Mouse (Mus musculus) cortical plate, adult 2 months (tissue): ENCODE data around the gene Loxl3. TPM values are rescaled to one million over a fixed set of nuclear protein-coding genes. Genes with fewer than 3 reads are reported as not detected.

Experiments
- H3K27ac ChIP-seq: fragments of 200-500 bp; 2 replicates; pipeline ENCODE4 v1.5.1; 2012; ENCODE audit warnings: low read length, control low read depth, inconsistent platforms; ENCODE audit not compliant: insufficient read depth
- H3K4me1 ChIP-seq: fragments of 200-500 bp; 2 replicates; pipeline ENCODE4 v1.6.1; 2011; ENCODE audit warnings: low read length; ENCODE audit not compliant: control insufficient read depth, insufficient read depth
- H3K4me3 ChIP-seq: fragments of 200-500 bp; 2 replicates; pipeline ENCODE4 v1.5.1; 2011; ENCODE audit warnings: mild to moderate bottlenecking, low read length, control low read depth; ENCODE audit not compliant: insufficient read depth
- CTCF ChIP-seq: fragments of 200-500 bp; IDR thresholded peaks from 2 replicates; pipeline ENCODE4 v1.5.1; 2011; ENCODE audit warnings: mild to moderate bottlenecking, control low read depth, low read length; ENCODE audit not compliant: insufficient read depth; ENCODE audit errors: extremely low read depth
- POLR2A ChIP-seq: fragments of 200-500 bp; IDR thresholded peaks from 2 replicates; pipeline ENCODE4 v1.6.1; 2011; ENCODE audit warnings: mild to moderate bottlenecking, low read length, control low read depth; ENCODE audit not compliant: insufficient read depth; ENCODE audit errors: extremely low read depth
- polyA plus RNA-seq: library from polyadenylated mRNA; depleted of rRNA; stranded (reverse); fragments of >200 nt; gene quantifications from 2 replicates; pipeline ENCODE4 v1.2.3, GENCODE M21; 2012

Loxl3 gene
- polyA plus RNA-seq, 1 experiment: 4.9 TPM

GRCm38 (mm10) chr6:83043561-83043960 lies 9.6 kb downstream of the Loxl3 start:
- TF ChIP-seq CTCF (no peak), POLR2A (no peak)
- H3K27ac ChIP-seq: no peak overlapping the region
- no peaks in the 10 kb centered on the region for H3K4me1 ChIP-seq
- H3K4me3 ChIP-seq: no peak overlapping the region

DNA sequence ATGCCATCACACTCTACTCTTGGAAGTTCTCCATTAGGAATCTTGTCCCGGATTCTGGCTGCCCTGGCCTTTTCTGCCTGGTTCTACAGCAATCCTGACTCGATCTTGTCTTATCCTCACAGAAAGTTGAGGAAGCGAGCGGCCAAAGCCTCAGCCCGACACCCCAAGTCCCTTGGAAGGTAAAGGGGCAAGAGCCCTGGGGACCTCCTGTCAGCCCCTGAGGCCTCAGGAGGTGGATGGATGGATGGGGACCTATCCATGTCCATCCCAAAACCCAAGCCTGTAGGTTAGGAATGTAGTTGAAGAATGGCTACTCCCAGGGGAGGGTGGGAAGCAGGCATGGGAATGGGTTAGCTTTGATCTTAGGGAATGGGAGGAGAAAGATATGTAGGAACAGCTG lies 10.0 kb downstream of the Loxl3 start:
- Histone ChIP-seq H3K4me3 (no peak overlapping the region), H3K4me1 (no peaks in the 10 kb centered on the region), H3K27ac (no peak overlapping the region)
- TF ChIP-seq POLR2A: no peak
- no peak for TF ChIP-seq CTCF

DNA sequence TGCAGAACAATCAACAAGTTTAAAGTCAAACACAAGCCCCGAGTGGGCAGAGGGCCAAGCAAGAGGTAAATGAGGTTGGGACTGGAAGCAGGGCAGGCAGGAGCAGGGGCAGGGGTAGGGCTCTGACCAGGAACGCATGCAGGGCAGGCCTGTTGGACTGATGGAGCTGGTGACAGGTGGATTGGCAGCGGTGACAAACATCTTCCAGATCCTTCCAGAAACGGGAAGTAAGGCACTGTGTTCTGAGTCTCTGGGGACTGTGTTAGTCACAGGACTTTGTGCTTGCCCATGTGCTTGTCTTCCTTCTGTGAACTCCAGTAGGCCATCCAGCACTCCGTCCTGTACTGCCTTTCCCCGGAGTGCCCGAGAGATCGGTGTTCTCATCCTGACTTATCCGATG lies 10.8 kb downstream of the Loxl3 start:
- H3K27ac ChIP-seq: no peak overlapping the region
- TF ChIP-seq POLR2A (no peak), CTCF (no peak)
- H3K4me1 ChIP-seq: no peaks in the 10 kb centered on the region
- no peak overlapping the region for H3K4me3 ChIP-seq

GRCm38 (mm10) chr6:83049367-83049766 lies 15.4 kb downstream of the Loxl3 start:
- no peak overlapping the region for H3K4me3 ChIP-seq
- H3K4me1 ChIP-seq: peaks cover 4% of the 10 kb centered on the region; the same call in 1 of the 2 replicates
- no peak overlapping the region for H3K27ac ChIP-seq
- TF ChIP-seq POLR2A (no peak), CTCF (no peak)

DNA sequence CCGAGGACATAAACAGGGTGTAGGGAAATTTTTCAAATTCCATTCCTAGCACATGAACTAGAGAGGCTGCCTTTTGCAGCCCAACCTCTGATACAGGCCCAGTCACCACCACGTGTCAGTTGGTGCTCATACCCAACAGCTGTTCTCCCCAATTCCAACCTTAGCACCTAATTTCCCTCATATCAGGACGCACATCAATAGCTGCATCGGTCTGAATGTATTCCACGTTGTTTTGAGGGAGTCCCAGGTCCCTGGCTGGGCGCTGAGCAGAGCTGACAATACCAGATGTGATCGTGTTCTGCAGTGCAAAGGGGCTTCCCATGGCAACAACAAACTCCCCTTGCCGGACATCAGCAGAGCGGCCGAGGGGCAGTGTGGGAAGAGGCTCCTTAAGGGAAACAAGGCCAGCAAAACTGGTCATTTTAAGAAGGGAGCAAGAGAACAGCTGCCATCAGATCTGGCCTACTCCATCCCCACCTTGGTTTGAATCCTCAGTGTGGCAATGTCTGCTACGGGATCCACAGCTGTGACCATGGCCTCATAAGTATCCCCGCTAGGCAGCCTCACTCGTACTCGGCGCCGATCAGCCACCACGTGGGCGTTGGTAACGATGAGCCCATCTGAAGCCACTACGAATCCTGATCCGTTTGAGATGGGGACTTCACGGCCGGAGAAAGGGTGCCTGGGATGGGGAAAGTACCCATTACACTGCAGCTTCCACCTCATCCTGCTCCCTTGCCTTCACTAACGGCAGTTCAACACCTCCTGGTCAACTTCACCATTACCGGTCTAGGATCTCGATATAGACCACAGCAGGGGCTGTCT lies 19.4 kb downstream of the Loxl3 start:
- Histone ChIP-seq H3K27ac (no peak overlapping the region), H3K4me3 (peak overlapping the region; percentile 60), H3K4me1 (peaks cover 4% of the 10 kb centered on the region; the same call in 1 of the 2 replicates)
- TF ChIP-seq POLR2A: no peak
- TF ChIP-seq CTCF: no peak

- H3K4me3 ChIP-seq: peak within 1 kb of the TSS; percentile 60
- TF ChIP-seq CTCF (no peak), POLR2A (peak; percentile 83; the same call in 1 of the 2 replicates)
- H3K4me1 ChIP-seq: peaks cover 4% of the 10 kb centered on the region; the same call in 1 of the 2 replicates
- H3K27ac ChIP-seq: no peak within 1 kb of the TSS
Measured at GRCm38 (mm10) chr6:83054074-83054851, 20.3 kb downstream of the Loxl3 start, which contains the start of gene Aup1. Gene Aup1, plus strand, starts transcription at chr6:83054521.

GRCm38 (mm10) chr6:83054871-83055431 lies 21.0 kb downstream of the Loxl3 start, which contains the start of gene Htra2:
Gene Htra2, minus strand, starts transcription at chr6:83055273.
- Histone ChIP-seq H3K4me1 (peaks cover 4% of the 10 kb centered on the region; the same call in 1 of the 2 replicates), H3K27ac (no peak within 1 kb of the TSS), H3K4me3 (peak within 1 kb of the TSS; percentile 60)
- no peak for TF ChIP-seq POLR2A
- no peak for TF ChIP-seq CTCF

DNA sequence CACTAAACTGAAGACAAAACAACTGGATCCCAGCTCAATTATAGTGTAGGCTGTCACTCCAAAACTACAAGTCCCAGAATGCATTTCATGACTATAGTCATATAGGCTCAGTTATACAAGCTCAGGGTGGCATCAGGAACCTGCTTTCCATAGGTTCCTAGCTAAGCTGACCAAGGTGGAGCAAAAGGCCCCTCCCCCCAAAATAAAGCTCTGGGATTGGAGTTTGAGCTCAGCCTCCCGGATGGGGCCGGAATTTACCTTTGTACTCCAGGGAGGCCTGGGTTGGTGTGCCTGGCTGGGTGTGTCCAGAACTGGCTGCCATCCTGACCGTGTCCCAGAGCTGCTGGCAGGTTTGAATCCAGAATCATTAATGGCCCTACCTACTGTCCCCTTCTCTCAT lies 23.8 kb downstream of the Loxl3 start, which contains the start of gene Dqx1:
Gene Dqx1, plus strand, starts transcription at position 55 of the 400 bp plus-strand sequence.
- H3K4me1 ChIP-seq: 0 out of 2 replicates have a peak, but pooled peaks cover 2% of the 10 kb centered on the region
- TF ChIP-seq CTCF: no peak
- TF ChIP-seq POLR2A: no peak
- H3K4me3 ChIP-seq: no peak within 1 kb of the TSS
- H3K27ac ChIP-seq: no peak within 1 kb of the TSS

GRCm38 (mm10) chr6:83058725-83059124 lies 24.8 kb downstream of the Loxl3 start:
- Histone ChIP-seq H3K4me3 (no peak overlapping the region), H3K27ac (no peak overlapping the region), H3K4me1 (no peaks in the 10 kb centered on the region)
- TF ChIP-seq POLR2A (no peak), CTCF (no peak)

GRCm38 (mm10) chr6:83065995-83066394 lies 32.0 kb downstream of the Loxl3 start:
- H3K27ac ChIP-seq: no peak overlapping the region
- H3K4me3 ChIP-seq: no peak overlapping the region
- H3K4me1 ChIP-seq: no peaks in the 10 kb centered on the region
- TF ChIP-seq CTCF: no peak
- TF ChIP-seq POLR2A: no peak
